Mouse (Mus musculus): Measurements from ENCODE around the gene Trex1.

GRCm38 (mm10) chr9:109028421-109028820 lies 31.1 kb downstream of the Trex1 start:
- TF ChIP-seq CTCF (IDR thresholded peaks at IDR 0.05; ENCODE audit: low read depth) = no peak
- no peak for TF ChIP-seq EP300 (IDR thresholded peaks at IDR 0.05; ENCODE audit: low read depth)
